Mouse (Mus musculus) adrenal gland, postnatal 14 days (tissue): Measurements from ENCODE around the gene Nos1. TPM values are rescaled to one million over a fixed set of nuclear protein-coding genes. Genes with fewer than 3 reads are reported as not detected.

ENCODE experiments used
- DNase-seq: peaks from one replicate; pipeline ENCODE4 v3.0.0; 2021; ENCODE audit warnings: mixed read lengths
- long read RNA-seq, 2 experiments: library from polyadenylated mRNA; stranded (forward); transcript quantifications; one replicate each; pipeline ENCODE4 v2.0.0; 2021
- total RNA-seq: library from RNA; stranded (reverse); gene quantifications from 2 replicates; pipeline ENCODE4 v1.2.3, GENCODE M21; 2021

Nos1 gene
- 0.30 and 0.53 TPM in 2 replicates for total RNA-seq
- long read RNA-seq, experiment 1 = 0 reads
- long read RNA-seq, experiment 2 = 0 reads

GRCm38 (mm10) chr5:117780681-117781080 lies at the start of gene Nos1:
TSS of gene Nos1 (plus strand) at chr5:117781032.
- DNase-seq = no peak

- DNase-seq = peak; percentile 69
These were observed 49.5 kb upstream of the Nos1 start for GRCm38 (mm10) chr5:117731311-117731710.

GRCm38 (mm10) chr5:117744654-117745178 lies 36.1 kb upstream of the Nos1 start:
- DNase-seq = peak; percentile 24

- no peak for DNase-seq
These were observed 31.5 kb upstream of the Nos1 start for GRCm38 (mm10) chr5:117749353-117749752.

- no peak for DNase-seq
These were observed 22.9 kb upstream of the Nos1 start for GRCm38 (mm10) chr5:117757696-117758482.

GRCm38 (mm10) chr5:117761181-117761832 lies 19.5 kb upstream of the Nos1 start:
- no peak for DNase-seq

- no peak for DNase-seq
These were observed 16.3 kb upstream of the Nos1 start for GRCm38 (mm10) chr5:117764496-117764895.

- peak; percentile 47 for DNase-seq
These were observed 1.7 kb upstream of the Nos1 start for GRCm38 (mm10) chr5:117779175-117779574.

- no peak for DNase-seq
These were observed 346 bp downstream of the Nos1 start for GRCm38 (mm10) chr5:117781178-117781577.

GRCm38 (mm10) chr5:117790071-117790470 lies 9.2 kb downstream of the Nos1 start:
- DNase-seq = peak; percentile 28

GRCm38 (mm10) chr5:117791875-117792274 lies 11.0 kb downstream of the Nos1 start:
- DNase-seq = no peak

- no peak for DNase-seq
These were observed 20.0 kb downstream of the Nos1 start for GRCm38 (mm10) chr5:117800849-117801248.

- no peak for DNase-seq
These were observed 21.3 kb downstream of the Nos1 start for GRCm38 (mm10) chr5:117802071-117802521.

GRCm38 (mm10) chr5:117803551-117803950 lies 22.7 kb downstream of the Nos1 start:
- no peak for DNase-seq

- DNase-seq = no peak
These were observed 30.1 kb downstream of the Nos1 start for GRCm38 (mm10) chr5:117810930-117811329.

- no peak for DNase-seq
These were observed 38.0 kb downstream of the Nos1 start for GRCm38 (mm10) chr5:117818800-117819199.

- DNase-seq = peak; percentile 43
These were observed 39.6 kb downstream of the Nos1 start for GRCm38 (mm10) chr5:117820445-117820844.

GRCm38 (mm10) chr5:117823811-117824210 lies 43.0 kb downstream of the Nos1 start:
- DNase-seq = no peak

- DNase-seq = no peak
These were observed 43.7 kb downstream of the Nos1 start for GRCm38 (mm10) chr5:117824486-117824885.

GRCm38 (mm10) chr5:117825336-117825735 lies 44.5 kb downstream of the Nos1 start:
- no peak for DNase-seq

GRCm38 (mm10) chr5:117827366-117827765 lies 46.5 kb downstream of the Nos1 start:
- peak; percentile 22 for DNase-seq

- peak; percentile 76 for DNase-seq
These were observed 56.1 kb downstream of the Nos1 start for GRCm38 (mm10) chr5:117836930-117837329.

GRCm38 (mm10) chr5:117837731-117838130 lies 56.9 kb downstream of the Nos1 start:
- no peak for DNase-seq
